Mouse (Mus musculus) ovary, adult 18-20 months (tissue): Measurements from ENCODE around the gene Atp9a.
A peak's percentile ranks its signal among the peaks of the same experiment; 100 is the strongest.
"Not testable (repeated sequence)": the region's sequence is repeated elsewhere in the genome, so short reads cannot be mapped to it uniquely, and the experiment has no call there.

Source experiments
- DNase-seq: peaks from one replicate; pipeline ENCODE4 v3.0.0; 2022; ENCODE audit warnings: low spot score, mixed read lengths

Gene Atp9a

DNA sequence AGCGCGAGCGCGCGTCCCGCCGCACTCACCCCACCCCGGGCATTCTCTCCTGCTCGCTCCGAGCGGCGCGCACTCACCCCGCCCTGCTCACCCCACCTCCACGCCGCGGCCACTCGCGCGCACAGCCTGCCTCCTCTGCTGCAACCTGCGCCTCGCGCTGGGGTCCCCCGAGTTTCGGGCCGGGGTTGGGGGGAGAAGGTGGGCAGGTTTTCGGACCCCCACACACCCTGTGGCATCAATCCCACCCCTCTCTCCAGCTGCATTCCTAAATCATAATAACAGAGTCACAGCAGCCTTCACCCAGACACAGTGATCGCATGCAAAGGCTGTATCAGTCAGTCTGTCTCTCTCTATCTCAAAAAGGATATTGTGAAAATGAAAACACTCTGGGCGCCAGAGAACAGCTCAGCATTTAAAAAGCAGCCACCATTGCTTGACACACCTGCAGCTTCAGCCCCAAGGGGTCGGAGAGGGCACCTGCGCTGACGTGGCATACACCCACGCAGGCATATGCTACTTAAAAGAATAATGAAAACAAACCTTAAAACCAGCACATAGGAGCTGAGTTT lies at the start of gene Atp9a:
Gene Atp9a (minus strand): TSS at position 351 of the 569 bp plus-strand sequence.
- DNase-seq = peak; percentile 34

DNA sequence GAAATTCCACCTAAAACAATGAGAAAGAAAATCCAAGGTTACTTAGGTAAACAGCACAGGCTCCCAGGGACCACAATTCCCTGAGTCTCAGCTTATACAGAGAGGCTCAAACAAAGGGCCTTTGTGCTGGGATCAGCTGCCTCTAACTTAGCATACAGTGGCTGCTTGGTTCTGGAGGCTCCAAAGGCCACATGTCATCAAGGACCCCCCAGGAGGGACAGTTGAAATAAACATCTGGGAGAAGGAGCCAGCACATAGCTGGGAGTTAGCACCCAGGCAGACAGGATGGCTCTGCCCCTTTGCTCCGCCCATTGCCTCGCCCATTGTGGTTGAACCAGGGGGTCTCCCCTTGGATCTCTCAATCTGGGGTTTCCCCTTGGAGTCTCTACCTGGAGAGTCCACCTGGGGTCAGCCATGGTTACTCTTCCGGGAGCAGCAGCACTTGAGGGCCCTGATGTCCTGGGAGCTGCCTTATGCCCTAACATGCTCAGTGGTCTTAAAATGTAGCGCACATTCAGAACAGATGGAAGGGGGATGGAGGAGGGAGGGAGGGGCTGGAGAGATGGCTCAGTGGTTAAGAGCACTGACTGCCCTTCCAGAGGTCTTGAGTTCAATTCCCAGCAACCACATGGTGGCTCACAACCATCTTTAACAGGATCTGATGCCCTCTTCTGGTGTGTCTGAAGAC lies 49.0 kb upstream of the Atp9a start:
- no peak for DNase-seq

DNA sequence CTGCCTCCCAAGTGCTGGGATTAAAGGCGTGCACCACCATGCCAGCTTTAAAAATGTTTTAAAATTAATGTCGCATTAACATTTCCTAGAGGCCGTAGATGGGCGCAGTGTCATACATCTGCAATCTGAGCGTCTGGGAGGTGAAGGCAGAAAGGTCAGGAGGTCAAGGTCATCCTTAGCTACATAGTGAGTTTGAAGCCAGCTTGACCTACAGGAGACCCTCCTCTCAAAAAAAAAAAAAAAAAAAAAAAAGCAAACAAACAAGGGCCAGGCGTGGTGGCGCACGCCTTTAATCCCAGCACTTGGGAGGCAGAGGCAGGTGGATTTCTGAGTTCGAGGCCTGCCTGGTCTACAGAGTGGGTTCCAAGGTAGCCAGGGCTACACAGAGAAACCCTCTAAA lies 44.0 kb upstream of the Atp9a start:
- DNase-seq = no peak

DNA sequence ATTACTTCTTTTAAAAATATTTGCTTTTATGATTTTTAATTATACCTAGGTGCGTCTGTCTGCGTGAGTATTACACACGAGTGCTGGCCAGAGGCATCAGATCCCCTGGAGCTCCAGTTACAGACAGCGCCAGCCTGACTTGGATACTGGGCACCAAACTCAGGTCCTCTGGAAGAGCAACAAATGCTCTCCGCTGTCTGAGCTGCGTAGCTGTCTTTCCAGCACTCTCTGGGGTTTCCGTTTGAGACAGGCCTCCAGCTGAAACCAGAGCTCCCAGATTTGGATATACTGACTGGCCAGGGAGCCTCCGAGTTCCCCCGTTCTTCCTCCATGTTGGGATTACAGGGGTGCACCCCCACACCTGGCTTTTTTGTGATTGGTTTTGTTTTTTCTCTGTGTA lies 38.4 kb upstream of the Atp9a start:
- DNase-seq = no peak

DNA sequence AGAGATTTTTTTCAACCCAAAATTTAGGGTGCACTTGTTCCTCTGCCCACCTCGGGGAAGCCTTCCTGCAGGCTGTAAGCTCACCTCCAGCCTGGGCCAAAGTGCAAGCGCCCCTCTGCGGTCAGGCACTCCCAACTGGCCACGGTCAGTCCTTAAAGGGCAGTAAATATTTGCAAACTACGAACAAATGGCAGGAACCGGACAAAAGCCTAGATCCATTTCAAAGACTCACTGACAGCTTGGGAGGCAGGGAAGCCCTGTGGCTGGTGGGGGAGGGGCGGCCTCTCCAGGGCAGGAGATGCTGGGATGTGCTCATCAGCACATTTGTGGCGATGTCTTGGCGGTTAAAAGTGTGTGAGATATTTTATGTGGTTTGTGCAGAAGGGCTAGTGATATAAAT lies 37.8 kb upstream of the Atp9a start:
- DNase-seq = no peak

DNA sequence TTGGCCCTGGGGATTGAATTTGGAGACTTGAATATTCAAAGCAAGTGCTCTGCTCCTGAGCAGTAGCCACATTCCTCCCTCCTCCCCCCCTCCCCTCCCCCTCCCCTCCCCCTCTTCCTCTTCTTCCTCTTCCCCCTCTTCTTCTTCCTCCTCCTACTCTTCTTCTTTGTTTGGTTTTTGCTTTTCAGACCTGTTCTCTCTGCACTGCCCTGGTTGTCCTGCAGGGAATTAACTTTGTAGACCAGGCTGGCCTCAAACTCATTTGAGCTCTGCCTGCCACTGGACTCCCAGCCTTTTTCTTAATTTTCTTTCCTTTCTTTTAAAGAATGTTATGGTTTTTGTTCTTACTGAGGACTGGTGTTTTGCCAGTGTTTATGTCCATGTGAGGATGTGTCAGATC lies 35.3 kb upstream of the Atp9a start:
- no peak for DNase-seq

DNA sequence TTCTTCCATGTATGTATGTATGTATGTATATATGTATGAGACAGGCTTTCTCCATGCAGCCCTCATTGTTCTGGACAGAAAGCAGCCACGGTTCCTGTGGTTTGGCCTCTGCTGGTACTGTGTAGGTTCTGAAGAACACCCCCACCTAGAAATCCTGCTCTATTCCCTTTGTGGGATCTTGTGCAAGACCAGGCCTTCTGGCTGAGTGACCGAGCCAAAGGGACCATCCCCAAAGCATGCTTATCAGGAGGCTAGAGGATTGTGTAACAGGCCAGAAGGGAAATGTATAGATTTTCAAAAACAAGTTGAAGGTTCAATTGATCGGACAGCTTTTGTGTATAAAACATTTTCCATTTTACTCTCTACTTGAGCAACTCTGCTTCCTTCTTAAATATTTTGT lies 34.0 kb upstream of the Atp9a start:
- DNase-seq = no peak

DNA sequence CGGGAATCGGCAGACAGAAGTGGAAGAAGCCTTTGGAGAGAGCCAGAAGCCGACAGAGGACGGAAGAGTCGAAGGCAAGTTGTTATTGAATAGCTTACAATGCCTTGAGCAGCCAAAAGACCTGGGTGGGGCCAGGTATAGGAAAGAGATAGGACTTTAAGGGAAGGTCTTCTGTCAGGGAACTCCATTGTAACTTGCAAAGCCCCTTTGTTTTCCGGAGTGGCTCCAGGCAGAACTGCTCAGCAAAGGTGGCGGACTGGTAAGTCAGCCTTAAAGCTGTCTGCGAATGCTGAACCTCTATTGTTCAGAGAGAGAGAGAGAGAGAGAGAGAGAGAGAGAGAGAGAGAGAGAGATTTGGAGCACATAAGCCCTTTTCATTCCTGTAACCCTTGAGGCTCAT lies 27.1 kb upstream of the Atp9a start:
- DNase-seq = no peak

DNA sequence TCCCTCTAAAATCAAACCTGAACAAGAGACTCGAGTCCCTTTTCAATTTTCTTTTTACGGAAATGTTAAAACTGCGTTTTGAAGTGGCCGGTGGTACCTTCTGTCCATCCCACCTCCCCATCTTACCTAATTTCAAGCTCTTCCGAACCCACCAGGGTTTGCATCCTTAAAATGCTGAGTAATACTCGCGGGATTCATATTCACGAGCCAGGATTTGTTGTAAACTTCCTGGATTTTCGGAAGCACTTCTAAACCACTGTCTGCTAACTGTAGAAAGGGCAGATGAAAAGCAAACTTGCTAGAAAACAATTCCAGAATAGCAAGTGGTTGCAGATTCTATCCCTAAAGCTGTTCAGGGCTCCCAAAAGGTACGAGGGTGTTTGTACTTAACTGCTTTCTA lies 25.4 kb upstream of the Atp9a start, which contains the start of gene Sall4:
Gene Sall4 (minus strand): TSS at position 362 of the 400 bp plus-strand sequence.
- no peak for DNase-seq

DNA sequence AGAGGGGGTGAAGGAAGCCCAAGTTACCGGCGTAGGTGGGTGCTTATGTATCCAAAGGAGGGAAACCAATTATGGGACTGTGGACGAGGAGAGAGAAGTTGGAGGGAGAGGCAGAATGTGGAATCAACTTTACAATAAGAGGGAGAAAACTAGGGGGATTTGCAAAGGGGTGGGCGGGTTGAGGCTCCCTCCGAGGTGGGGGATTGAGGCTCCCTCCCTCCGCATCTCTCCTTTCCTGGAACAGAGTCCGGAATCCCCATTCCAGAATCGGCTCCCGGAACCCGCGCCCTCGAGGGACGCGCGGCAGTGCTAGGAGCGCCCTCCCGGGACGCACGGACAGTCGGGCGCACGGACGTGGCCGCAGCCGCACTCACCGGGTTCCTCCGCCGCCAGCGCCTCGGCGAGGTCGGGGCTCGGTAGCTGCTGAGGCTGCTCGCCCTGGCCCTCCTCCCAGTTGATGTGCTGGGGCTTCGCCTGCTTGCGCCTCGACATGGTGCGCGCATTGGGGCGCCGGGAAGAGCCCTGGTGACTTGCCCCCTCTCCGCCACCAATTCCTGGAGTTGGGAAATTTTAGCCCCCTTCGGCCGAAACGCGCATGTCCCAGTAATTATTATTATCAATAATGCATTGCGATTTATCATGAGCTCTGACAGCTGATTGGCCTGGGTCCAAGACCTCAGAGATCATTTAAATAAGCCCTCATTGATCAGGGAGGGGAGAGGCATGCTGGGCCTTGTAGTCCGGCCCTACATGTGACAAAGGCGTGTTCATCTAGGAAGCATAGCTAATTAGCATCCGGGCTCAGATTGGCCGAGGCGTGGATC lies 24.5 kb upstream of the Atp9a start:
- DNase-seq = no peak

DNA sequence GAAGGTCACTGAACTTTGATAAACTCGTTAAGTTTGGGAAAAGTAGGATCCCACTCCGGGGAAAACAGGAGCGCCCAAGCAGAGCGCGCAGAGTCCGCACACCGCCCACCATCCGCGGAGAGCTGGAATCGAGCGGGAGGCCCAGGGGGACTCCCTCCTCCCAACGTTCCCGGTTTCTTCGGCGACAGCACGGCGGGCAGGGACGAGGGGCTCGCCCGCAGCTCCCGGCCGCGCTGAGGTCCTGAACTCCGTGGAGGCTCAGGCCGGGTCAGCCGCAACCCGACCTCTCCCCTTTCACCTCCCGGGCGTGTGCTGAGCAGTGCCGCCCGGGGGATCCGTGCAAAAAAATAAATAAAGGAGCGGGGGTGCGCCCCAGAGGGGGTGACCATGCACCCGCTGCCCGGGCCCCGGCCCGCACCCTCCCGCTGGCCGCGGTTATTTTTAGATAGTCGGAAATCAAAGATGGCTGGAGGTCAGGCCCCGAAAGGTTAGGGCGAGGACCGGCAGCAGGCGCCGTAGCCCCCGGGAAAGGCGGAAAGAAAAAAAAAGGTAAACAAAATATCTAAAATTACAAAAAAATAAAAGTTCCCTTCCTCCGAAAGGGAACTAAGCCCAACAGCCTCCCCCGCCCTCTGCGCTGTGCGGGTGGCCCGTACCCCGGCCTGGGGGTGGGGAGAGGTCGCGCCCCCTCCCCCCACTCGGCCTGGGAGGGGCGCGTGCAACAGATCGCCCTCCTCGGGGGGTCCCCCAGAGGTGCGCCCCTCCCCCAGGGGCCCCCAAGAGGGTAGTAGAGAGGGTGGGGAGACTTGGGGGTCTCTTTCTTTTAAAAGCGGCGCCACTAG lies 23.7 kb upstream of the Atp9a start:
- no peak for DNase-seq

DNA sequence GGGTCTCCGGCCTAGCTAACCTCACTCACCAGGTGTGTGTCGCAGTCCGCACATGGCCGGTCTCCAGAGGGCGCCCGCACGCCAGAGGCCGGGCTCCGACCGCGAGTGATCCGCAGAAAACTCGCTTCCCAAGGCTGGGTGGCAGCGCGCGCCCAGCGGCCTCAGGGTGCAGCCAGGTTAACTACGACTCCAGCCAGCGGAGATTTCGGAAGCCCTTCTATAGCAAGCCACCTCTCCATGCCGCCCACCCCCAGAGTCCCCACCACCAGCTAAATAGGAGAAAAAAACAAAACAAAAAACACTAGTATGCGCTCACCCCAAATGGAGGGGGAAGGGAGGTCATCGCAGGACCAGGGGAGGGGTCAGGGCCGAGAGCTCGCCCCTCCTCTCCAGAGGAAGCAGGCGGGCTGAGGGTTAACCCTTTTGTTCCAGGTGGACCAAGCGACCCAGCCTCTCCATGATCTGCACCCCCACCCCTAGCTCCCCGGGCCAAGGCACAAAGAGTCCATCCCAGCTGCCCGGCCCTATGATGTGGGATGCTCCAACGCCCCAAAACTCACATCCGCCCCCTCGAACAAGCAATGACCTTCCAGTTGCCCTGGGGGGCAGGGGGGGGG lies 23.0 kb upstream of the Atp9a start:
- no peak for DNase-seq

DNA sequence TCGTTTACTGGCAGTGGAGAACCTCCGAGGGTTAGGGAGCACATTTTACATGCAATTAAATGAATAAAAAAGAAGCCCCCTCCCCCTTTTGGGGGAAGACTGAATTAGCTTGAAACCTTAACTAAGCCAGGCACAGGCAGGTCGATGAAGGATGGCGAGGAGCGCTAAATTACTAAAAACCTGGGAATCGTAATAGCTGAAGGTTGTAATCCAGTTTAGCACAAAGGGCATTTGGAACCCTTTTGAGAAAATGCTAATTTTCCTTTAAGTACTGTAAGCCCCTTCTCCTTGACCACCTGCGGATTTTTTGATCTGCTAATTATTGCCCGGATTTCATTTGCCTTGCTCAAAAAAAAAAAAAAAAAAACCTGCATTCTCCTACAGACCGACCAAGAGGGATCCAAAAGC lies 22.3 kb upstream of the Atp9a start:
- DNase-seq = no peak

DNA sequence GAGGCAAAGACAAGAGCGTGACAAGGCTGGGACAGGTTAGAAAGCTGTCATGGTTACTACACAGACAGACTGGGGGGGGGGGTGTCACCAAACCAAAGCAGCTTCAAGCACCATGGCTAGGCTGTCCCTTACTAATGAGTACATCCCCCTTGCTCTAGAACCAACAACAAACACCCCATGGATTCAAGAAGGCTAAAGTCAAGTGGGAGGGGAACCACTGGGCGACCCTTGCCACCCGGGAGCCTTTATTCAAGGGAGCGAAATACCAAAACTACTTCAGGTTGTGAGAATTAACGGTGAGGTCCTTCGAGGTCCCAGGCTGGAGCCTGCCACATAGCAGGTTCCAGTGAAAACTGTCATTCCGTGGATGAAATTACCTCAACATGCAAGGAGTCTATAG lies 21.6 kb upstream of the Atp9a start:
- no peak for DNase-seq

DNA sequence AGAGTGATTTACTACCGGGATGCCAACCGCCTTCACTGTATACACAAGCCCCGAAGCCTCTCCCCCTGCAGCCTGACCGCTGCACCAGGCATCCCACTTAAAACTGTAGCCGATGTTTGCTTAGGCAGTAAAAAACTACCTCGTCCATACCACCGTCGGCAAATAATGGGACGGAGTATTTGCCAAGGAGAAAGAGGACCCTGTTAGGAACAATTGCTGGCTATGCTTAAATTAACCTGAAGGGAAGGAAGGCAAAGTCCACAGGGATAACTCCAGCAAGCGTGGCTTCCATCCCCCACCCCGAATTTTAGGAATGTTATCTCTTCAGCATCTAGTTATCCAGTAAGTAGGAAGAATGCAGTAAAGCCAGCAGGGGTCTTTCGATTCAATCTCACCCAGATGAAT lies 20.2 kb upstream of the Atp9a start:
- no peak for DNase-seq

DNA sequence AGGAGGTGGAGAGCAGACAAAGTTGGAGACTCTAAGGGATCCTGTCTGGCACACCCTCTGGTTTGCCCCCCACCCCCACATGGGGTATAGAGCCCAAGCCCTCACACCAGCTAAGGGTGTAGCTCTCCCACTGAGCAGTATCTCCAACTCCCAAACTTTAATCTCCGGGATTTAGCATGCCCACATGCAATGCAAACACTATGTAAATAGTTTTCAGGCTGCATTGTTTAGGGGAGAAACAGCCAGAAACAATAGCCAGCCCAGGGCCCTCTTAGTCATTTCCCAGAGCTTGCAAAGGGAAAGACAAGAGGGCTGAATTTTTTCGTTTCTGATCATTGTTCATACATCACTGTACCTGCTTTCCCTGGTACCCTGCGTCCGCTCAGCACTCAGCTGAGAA lies 19.7 kb upstream of the Atp9a start:
- DNase-seq = no peak

DNA sequence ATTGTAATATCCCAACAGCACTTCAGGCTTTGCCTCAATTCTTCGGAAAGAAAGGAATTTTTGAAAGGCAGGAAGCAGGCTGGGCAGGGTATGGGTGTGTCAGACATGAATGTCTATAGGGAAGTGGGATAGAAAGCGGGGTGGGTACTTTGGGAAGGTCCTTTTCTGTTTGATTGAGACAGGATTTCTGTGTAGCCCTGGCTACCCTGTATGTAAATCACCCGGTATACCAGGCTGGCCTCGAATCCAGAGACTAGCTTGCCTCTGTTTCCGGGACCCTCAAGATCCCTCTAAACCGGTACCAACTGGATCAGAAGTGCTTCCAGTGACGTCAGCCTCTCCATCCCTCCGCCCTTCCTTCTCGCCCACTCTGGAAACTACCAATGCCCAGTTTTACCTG lies 18.9 kb upstream of the Atp9a start:
- DNase-seq = no peak

DNA sequence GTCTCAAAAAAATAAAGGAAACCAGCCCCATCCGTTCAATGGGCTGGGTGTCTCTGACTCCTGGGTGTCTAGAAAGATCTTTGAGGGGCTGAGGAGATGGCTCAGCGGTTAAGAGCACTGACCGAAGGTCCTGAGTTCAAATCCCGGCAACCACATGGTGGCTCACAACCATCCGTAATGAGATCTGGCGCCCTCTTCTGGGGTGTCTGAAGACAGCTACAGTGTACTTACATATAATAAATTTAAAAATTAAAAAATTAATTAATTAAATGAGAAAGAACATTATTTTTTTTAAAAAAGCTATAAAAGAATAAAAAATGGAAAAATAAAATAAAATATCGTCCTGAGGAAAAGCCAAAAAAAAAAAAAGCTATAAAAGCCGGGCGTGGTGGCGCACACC lies 2.2 kb upstream of the Atp9a start:
- not testable (repeated sequence) for DNase-seq

DNA sequence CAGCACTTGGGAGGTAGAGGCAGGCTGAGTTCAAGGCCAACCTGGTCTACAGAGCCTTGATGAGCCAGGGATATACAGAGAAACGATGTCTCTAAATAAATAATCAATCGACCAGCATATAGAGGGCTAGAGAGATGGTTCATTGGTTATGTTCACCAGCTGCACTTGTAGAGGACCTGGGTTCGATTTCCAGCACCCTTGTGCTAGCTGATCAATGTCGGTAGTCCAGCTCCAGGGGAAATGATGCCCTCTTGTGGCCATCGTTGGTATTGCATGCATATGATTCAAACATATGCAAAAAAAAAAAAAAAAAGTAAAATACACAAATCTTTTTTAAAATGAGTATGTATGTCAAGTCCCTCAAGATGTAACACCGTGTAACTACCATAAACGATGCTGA lies 440 bp upstream of the Atp9a start:
- DNase-seq = no peak

DNA sequence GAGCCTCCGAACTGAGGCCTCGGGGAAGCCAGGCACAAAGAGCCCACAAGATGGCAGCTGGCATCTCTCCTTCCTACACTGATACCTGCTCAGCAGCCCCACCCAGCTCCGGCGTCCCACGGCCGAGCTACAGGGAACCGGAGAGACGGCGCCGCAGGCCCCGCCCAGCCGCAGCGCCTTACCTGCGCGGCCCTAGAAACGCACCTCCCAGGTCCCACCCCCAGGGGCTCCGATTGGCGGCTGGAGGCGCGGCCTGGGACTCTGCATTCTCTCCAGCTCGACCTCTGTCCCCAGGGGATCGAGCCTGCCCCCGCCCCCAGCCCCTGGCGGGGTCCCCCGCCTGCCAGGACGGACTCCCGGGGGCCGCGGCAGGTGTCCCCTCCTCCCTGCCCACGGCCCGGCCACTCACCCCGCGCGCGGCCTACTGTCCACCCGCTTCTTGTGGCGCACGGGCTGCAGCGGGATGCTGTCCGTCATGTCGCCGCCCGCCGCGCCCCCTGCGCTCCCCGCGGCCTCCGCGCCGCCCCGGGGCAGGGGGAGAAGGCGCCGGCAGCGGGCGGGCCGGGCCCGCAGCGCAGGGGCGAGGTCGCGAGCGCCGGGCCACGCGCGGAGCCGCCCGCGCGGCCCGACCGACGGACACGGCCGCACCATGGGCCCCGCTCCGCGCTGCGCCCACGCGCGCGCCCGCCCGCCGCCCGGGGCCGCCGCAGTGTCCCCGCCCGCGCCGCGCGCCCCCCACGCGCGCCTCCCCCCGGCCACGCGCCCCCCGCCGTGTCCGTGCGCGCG lies 743 bp downstream of the Atp9a start:
- DNase-seq = peak; percentile 65

DNA sequence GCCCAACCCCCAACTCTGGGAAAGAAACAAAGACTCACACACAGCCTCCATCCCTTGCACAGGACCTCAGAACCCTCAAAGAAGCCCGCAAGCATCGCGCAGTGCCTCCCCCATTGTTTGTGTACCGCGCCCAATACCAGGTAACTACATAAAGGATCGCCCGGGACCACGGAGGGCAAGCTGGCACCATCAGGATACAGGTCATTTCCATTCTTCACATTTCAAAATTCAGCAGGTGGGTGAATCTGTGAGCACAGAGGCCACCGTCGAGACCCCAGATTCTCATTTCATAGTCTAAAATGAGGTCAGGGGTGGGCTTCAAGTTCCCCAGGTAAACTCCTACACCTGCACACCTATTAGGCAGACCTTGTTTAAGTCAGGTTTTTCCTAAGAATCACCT lies 1.7 kb downstream of the Atp9a start:
- DNase-seq = no peak
